Comparison of ENCODE assay signal across 20 mouse cellular contexts in the genomic region with DNA sequence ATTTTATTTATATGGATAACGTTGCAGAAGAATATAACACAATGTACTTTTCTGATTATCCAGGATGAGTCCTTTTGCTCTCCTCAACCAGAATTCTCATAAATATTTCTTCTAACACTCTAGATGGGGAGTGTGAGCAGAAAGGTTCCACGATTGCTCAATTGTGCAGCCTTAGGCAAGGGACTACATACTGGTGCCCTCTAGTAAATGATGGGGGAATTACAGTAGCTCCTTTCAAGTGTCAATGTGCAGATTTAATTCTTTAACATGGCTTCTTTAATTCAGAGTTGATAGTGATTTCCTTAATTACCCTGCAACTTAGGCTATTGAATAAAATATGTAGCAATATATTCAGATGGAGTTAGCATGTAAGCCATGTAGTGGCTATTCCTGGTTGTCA.
"Had no signal": no experiment of that assay in that cellular context is flagged by ENCODE, and none has a peak within 500 bp of the region (broad histone marks: within the 10 kb centered on the region; RNA-seq: fewer than 3 reads in every experiment).

No protein-coding gene starts in this region.

- H3K4me2 ChIP-seq: kidney, embryonic 15.5 days; limb, embryonic 12.5 days; limb, embryonic 15.5 days; liver, embryonic 11.5 days; midbrain, embryonic 13.5 days; neural tube, embryonic 12.5 days; neural tube, embryonic 15.5 days had no signal

- H3K27ac ChIP-seq: kidney, embryonic 15.5 days; limb, embryonic 12.5 days; limb, embryonic 15.5 days; liver, embryonic 14.5 days; macrophage; midbrain, embryonic 13.5 days; neural tube, embryonic 12.5 days; neural tube, embryonic 15.5 days had no signal

- H3K9me3 ChIP-seq: kidney, embryonic 15.5 days; limb, embryonic 12.5 days; limb, embryonic 15.5 days; midbrain, embryonic 13.5 days; neural tube, embryonic 12.5 days; neural tube, embryonic 15.5 days had no signal

- H3K4me1 ChIP-seq: kidney, embryonic 15.5 days; limb, embryonic 12.5 days; limb, embryonic 15.5 days; midbrain, embryonic 13.5 days; neural tube, embryonic 12.5 days; neural tube, embryonic 15.5 days had no signal

- H3K9ac ChIP-seq: kidney, embryonic 15.5 days; limb, embryonic 12.5 days; limb, embryonic 15.5 days; liver, embryonic 14.5 days; liver, postnatal 0 days; midbrain, embryonic 13.5 days; neural tube, embryonic 12.5 days; neural tube, embryonic 15.5 days had no signal

- H3K27me3 ChIP-seq: kidney, embryonic 15.5 days; limb, embryonic 12.5 days; limb, embryonic 15.5 days; midbrain, embryonic 13.5 days; neural tube, embryonic 12.5 days; neural tube, embryonic 15.5 days had no signal

- DNase-seq: kidney, adult 11 months; kidney, adult 8-10 months; kidney, postnatal 10 days; kidney, postnatal 36 days; left cerebral cortex, postnatal 4 days; liver, postnatal 0 days; right cerebral cortex, adult 18-20 months; right cerebral cortex, postnatal 14 days; right cerebral cortex, postnatal 4 days; thymus, postnatal 36 days had no signal

- ATAC-seq: liver, postnatal 0 days; midbrain, embryonic 13.5 days; midbrain, embryonic 16.5 days had no signal

- H3K4me3 ChIP-seq: kidney, embryonic 15.5 days; limb, embryonic 12.5 days; limb, embryonic 15.5 days; midbrain, embryonic 13.5 days; neural tube, embryonic 12.5 days; neural tube, embryonic 15.5 days had no signal

- H3K36me3 ChIP-seq: kidney, embryonic 15.5 days; limb, embryonic 12.5 days; limb, embryonic 15.5 days; midbrain, embryonic 13.5 days; neural tube, embryonic 12.5 days; neural tube, embryonic 15.5 days had no signal
